Mouse (Mus musculus) T-cell, adult 66 days (primary cell): ENCODE data around the gene Olfr1206. TPM values are rescaled to one million over a fixed set of nuclear protein-coding genes. Genes with fewer than 3 reads are reported as not detected.

ENCODE experiments used
- total RNA-seq, 2 experiments: library from RNA; stranded (reverse); gene quantifications; 3 replicates in 1 of 2; 4 replicates in 1 of 2; pipeline ENCODE4 v1.2.4; 2023

The Olfr1206 gene
- total RNA-seq = not detected

GRCm38 (mm10) chr2:88862931-88863330 is at the start of gene Olfr1206:
Gene Olfr1206, plus strand, starts transcription at chr2:88863231.

GRCm38 (mm10) chr2:88814196-88814595 is 48.8 kb upstream of the Olfr1206 start, which contains the start of gene Olfr1202:
Gene Olfr1202, plus strand, starts transcription at chr2:88814496.

GRCm38 (mm10) chr2:88829437-88829836 is 33.6 kb upstream of the Olfr1206 start, which contains the start of gene Olfr1205:
Gene Olfr1205, plus strand, starts transcription at chr2:88829737.

GRCm38 (mm10) chr2:88848992-88849391 is 14.0 kb upstream of the Olfr1206 start, which contains the start of gene Olfr1204:
Gene Olfr1204, plus strand, starts transcription at chr2:88849292.

GRCm38 (mm10) chr2:88902211-88902610 is 39.2 kb downstream of the Olfr1206 start, which contains the start of gene Olfr1208:
Gene Olfr1208, minus strand, starts transcription at chr2:88902311.

GRCm38 (mm10) chr2:88915057-88915456 is 52.0 kb downstream of the Olfr1206 start, which contains the start of gene Olfr1209:
Gene Olfr1209, minus strand, starts transcription at chr2:88915157.

Other genes with a start within 250 kb of the Olfr1206 start
- under 1 TPM in 1 of 2 experiments, not detected in 1; 0.17 TPM for gene Olfr1191-ps1, start 222.7 kb upstream of the Olfr1206 start, total RNA-seq
- gene Olfr1192-ps1, start 214.7 kb upstream of the Olfr1206 start, total RNA-seq = not detected
- not detected for gene Olfr1193, start 187.6 kb upstream of the Olfr1206 start, total RNA-seq
- not detected for gene Olfr1195, start 174.0 kb upstream of the Olfr1206 start, total RNA-seq
- not detected for gene Olfr1196, start 158.6 kb upstream of the Olfr1206 start, total RNA-seq
- not detected for gene Olfr1197, start 130.9 kb upstream of the Olfr1206 start, total RNA-seq
- not detected for gene Olfr1198, start 111.9 kb upstream of the Olfr1206 start, total RNA-seq
- not detected for gene Olfr1199, start 102.8 kb upstream of the Olfr1206 start, total RNA-seq
- gene Olfr1200, start 92.7 kb upstream of the Olfr1206 start, total RNA-seq = not detected
- not detected for gene Olfr1201, start 70.2 kb upstream of the Olfr1206 start, total RNA-seq
- not detected for gene Olfr1202, start 48.7 kb upstream of the Olfr1206 start, total RNA-seq
- not detected for gene Olfr1205, start 33.5 kb upstream of the Olfr1206 start, total RNA-seq
- gene Olfr1204, start 13.9 kb upstream of the Olfr1206 start, total RNA-seq = not detected
- not detected for gene Olfr1208, start 39.1 kb downstream of the Olfr1206 start, total RNA-seq
- gene Olfr1209, start 51.9 kb downstream of the Olfr1206 start, total RNA-seq = not detected
- gene Olfr1211, start 74.9 kb downstream of the Olfr1206 start, total RNA-seq = not detected
- not detected for gene Olfr1212, start 90.7 kb downstream of the Olfr1206 start, total RNA-seq
- gene Gm13762, start 117.0 kb downstream of the Olfr1206 start, total RNA-seq = not detected
- gene Olfr1214, start 129.4 kb downstream of the Olfr1206 start, total RNA-seq = not detected
- gene Olfr1215, start 143.7 kb downstream of the Olfr1206 start, total RNA-seq = not detected
- gene Olfr1216, start 155.1 kb downstream of the Olfr1206 start, total RNA-seq = not detected
- gene Olfr1217, start 168.8 kb downstream of the Olfr1206 start, total RNA-seq = not detected
- gene Olfr1218, start 198.0 kb downstream of the Olfr1206 start, total RNA-seq = not detected
- gene Olfr1219, start 220.3 kb downstream of the Olfr1206 start, total RNA-seq = not detected
- gene Olfr1220, start 243.6 kb downstream of the Olfr1206 start, total RNA-seq = not detected